ENCODE assay signal across 29 mouse cellular contexts in the genomic region with DNA sequence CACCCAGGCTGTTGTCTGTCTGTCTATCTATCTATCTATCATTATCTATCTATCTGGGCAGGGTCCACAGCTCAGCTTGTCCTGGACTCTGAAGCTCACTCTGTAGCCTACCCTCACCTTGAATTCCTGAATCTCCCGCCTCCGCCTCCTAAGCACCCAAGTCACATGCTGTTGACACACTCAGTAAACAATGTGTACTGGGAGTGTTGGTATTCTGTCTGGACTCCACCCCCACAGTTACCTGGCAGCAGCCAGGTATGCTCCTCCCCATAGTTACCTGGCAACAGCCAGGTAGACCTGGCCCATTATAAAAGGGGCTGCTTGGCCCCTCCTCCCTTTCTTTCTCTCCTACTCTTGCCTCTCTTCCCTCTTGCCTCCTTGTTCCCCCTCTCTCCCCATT. TPM values are rescaled to one million over a fixed set of nuclear protein-coding genes. Genes with fewer than 3 reads are reported as not detected.
DNase-seq lines count a peak whose midpoint lies in the region; ATAC-seq and TF ChIP-seq lines count a peak whose summit lies in the region.
"Had no signal": no experiment of that assay in that cellular context is flagged by ENCODE, and none has a peak within 500 bp of the region (broad histone marks: within the 10 kb centered on the region; RNA-seq: fewer than 3 reads in every experiment).

No protein-coding gene starts in this region.

- peak; percentile 36 for DNase-seq in kidney, adult 2 months
- DNase-seq in lung, postnatal 25 days (ENCODE audit: low spot score) = peak; percentile 62
- DNase-seq in lung, adult 2 months = no peak
- peak; percentile 65 for DNase-seq in lung, postnatal 36 days
- DNase-seq in hindbrain, embryonic 10.5 days (ENCODE audit: low spot score) = no peak
- no peak for DNase-seq in adrenal gland, adult 2 months
- DNase-seq: adrenal gland, postnatal 25 days; gastrocnemius, postnatal 14 days; heart, adult 11 months; left cerebral cortex, postnatal 4 days; retina, postnatal 1 day; right cerebral cortex, postnatal 25 days; spleen, adult 18-20 months; thymus, postnatal 14 days had no signal

- H3K27me3 ChIP-seq in kidney, adult 2 months (replicated peaks; ENCODE audit: control insufficient read depth, insufficient read depth, low read length) = no peaks in the 10 kb centered on the region
- peaks cover 8% of the 10 kb centered on the region for H3K27me3 ChIP-seq in kidney, embryonic 14.5 days (ENCODE audit: control insufficient read depth, insufficient read depth, low read length)
- peaks cover 51% of the 10 kb centered on the region for H3K27me3 ChIP-seq in hindbrain, embryonic 10.5 days (ENCODE audit: insufficient read depth, poor library complexity, severe bottlenecking)
- H3K27me3 ChIP-seq: limb, embryonic 15.5 days had no signal

- no peak for TF ChIP-seq CTCF in kidney, adult 2 months (conservative IDR thresholded peaks at IDR 0.05; ENCODE audit: insufficient read depth, insufficient read length, low read depth, low read length)
- no peak for TF ChIP-seq CTCF in lung, adult 2 months (IDR thresholded peaks at IDR 0.05; ENCODE audit: insufficient read depth, low read length)

- H3K4me1 ChIP-seq in kidney, adult 2 months (ENCODE audit: control insufficient read depth, insufficient read depth, low read length) = no peaks in the 10 kb centered on the region; the same call in 1 of the 2 replicates
- H3K4me1 ChIP-seq in kidney, embryonic 14.5 days (ENCODE audit: control insufficient read depth, insufficient read depth, low read length) = peaks cover 38% of the 10 kb centered on the region
- no peaks in the 10 kb centered on the region for H3K4me1 ChIP-seq in lung, adult 2 months (ENCODE audit: control insufficient read depth, insufficient read depth, low read length)
- H3K4me1 ChIP-seq in hindbrain, embryonic 10.5 days (replicated peaks) = peaks cover 48% of the 10 kb centered on the region

- no peak overlapping the region for H3K4me2 ChIP-seq in kidney, embryonic 14.5 days (replicated peaks; ENCODE audit: low read depth, low read length)

- H3K9ac ChIP-seq in kidney, embryonic 14.5 days (ENCODE audit: low read depth, low read length) = no peak overlapping the region
- H3K9ac ChIP-seq: limb, embryonic 15.5 days; liver, embryonic 15.5 days; midbrain, embryonic 15.5 days had no signal

- H3K4me3 ChIP-seq in kidney, adult 2 months (ENCODE audit: insufficient read depth, low read depth, low read length) = no peak overlapping the region
- H3K4me3 ChIP-seq in kidney, embryonic 14.5 days (ENCODE audit: low read length) = no peak overlapping the region
- H3K4me3 ChIP-seq in lung, adult 2 months (replicated peaks; ENCODE audit: extremely low read depth, low read depth, low read length) = no peak overlapping the region
- no peak overlapping the region for H3K4me3 ChIP-seq in hindbrain, embryonic 10.5 days
- H3K4me3 ChIP-seq: myocyte had no signal

- no peak for ATAC-seq in kidney, embryonic 14.5 days (ENCODE audit: low FRiP score, low TSS enrichment)
- ATAC-seq: hindbrain, embryonic 16.5 days; midbrain, embryonic 15.5 days had no signal

- no peak overlapping the region for H3K27ac ChIP-seq in kidney, adult 2 months (ENCODE audit: insufficient read depth, low read depth, low read length)
- no peak overlapping the region for H3K27ac ChIP-seq in kidney, embryonic 14.5 days (ENCODE audit: low read depth, low read length)
- no peak overlapping the region for H3K27ac ChIP-seq in hindbrain, embryonic 10.5 days
- H3K27ac ChIP-seq: limb, embryonic 15.5 days; liver, embryonic 15.5 days; macrophage; midbrain, embryonic 15.5 days; neural tube, embryonic 13.5 days had no signal

- 49% methylated on average over 2 of the region's 2 CpGs for WGBS in kidney, adult 2 months
- WGBS in kidney, embryonic 14.5 days = 94% methylated on average over 2 of the region's 2 CpGs
- WGBS in lung, adult 2 months = 67% methylated on average over 2 of the region's 2 CpGs
- 86% methylated on average over 2 of the region's 2 CpGs for WGBS in hindbrain, embryonic 10.5 days

- no peaks in the 10 kb centered on the region for H3K9me3 ChIP-seq in kidney, embryonic 14.5 days (ENCODE audit: control insufficient read depth, low read length)
- no peaks in the 10 kb centered on the region for H3K9me3 ChIP-seq in hindbrain, embryonic 10.5 days
- H3K9me3 ChIP-seq: forebrain, embryonic 10.5 days; limb, embryonic 15.5 days; liver, embryonic 15.5 days; midbrain, embryonic 15.5 days; neural tube, embryonic 13.5 days had no signal

- H3K36me3 ChIP-seq in kidney, adult 2 months (ENCODE audit: control insufficient read depth, insufficient read depth, low read length) = no peaks in the 10 kb centered on the region
- no peaks in the 10 kb centered on the region for H3K36me3 ChIP-seq in kidney, embryonic 14.5 days (ENCODE audit: control insufficient read depth, insufficient read depth, low read length)
- H3K36me3 ChIP-seq in hindbrain, embryonic 10.5 days = no peaks in the 10 kb centered on the region
- H3K36me3 ChIP-seq: forebrain, embryonic 10.5 days; limb, embryonic 15.5 days; liver, embryonic 15.5 days; midbrain, embryonic 15.5 days; neural tube, embryonic 13.5 days had no signal

- no peak for TF ChIP-seq POLR2A in kidney, adult 2 months (IDR thresholded peaks at IDR 0.05; ENCODE audit: low read depth, low read length)
- TF ChIP-seq POLR2A in lung, adult 2 months (IDR thresholded peaks at IDR 0.05; ENCODE audit: borderline replicate concordance, extremely low read depth, low read depth, low read length) = no peak

RNA-seq across cellular contexts. Expression of gene Ppp1r14a, which starts 1.0 kb away (rescaled TPM):
- polyA plus RNA-seq in kidney, adult 2 months (2012; rRNA removed) = 12.3 and 16.1 TPM in 2 replicates
- polyA plus RNA-seq in kidney, embryonic 14.5 days (2014; fragmentation: Nextera tagmentation; extraction: Ambion mirVana) = 19.3 and 27.7 TPM in 2 replicates
- 242 and 329 TPM in 2 replicates for polyA plus RNA-seq in lung, adult 2 months (2012; rRNA removed)
- polyA plus RNA-seq in hindbrain, embryonic 10.5 days (2016; fragmentation: Nextera tagmentation; extraction: Ambion mirVana) = 35.5 and 55.7 TPM in 2 replicates
- 1 to 10 TPM; 5.5 to 9.8 TPM for total RNA-seq in adrenal gland, adult 2 months (2021)
- polyA plus RNA-seq in adrenal gland, adult 2 months (2012; rRNA removed) = 9.2 and 12.1 TPM in 2 replicates
- total RNA-seq: CH12.LX; common myeloid progenitor, adult 5-6 weeks; hematopoietic stem cell, adult 5-6 weeks had no signal
- polyA plus RNA-seq: macrophage had no signal

RNA-seq across cellular contexts. Expression of gene Spint2, which starts 6.4 kb away (rescaled TPM):
- polyA plus RNA-seq in kidney, adult 2 months (2012; rRNA removed) = 421 and 474 TPM in 2 replicates
- 198 and 239 TPM in 2 replicates for polyA plus RNA-seq in kidney, embryonic 14.5 days (2014; fragmentation: Nextera tagmentation; extraction: Ambion mirVana)
- polyA plus RNA-seq in lung, adult 2 months (2012; rRNA removed) = 317 and 391 TPM in 2 replicates
- polyA plus RNA-seq in hindbrain, embryonic 10.5 days (2016; fragmentation: Nextera tagmentation; extraction: Ambion mirVana) = 43.7 and 65.7 TPM in 2 replicates
- total RNA-seq in adrenal gland, adult 2 months (2021) = 10 to 100 TPM; 44.3 to 53.9 TPM
- 61.1 and 90.2 TPM in 2 replicates for polyA plus RNA-seq in adrenal gland, adult 2 months (2012; rRNA removed)

RNA-seq across cellular contexts. Expression of gene Dpf1, which starts 15.7 kb away (rescaled TPM):
- polyA plus RNA-seq in kidney, adult 2 months (2012; rRNA removed) = 0.07 and 0.11 TPM in 2 replicates
- polyA plus RNA-seq in kidney, embryonic 14.5 days (2014; fragmentation: Nextera tagmentation; extraction: Ambion mirVana) = 4.5 and 5.5 TPM in 2 replicates
- polyA plus RNA-seq in lung, adult 2 months (2012; rRNA removed) = 1.7 and 4.0 TPM in 2 replicates
- 28.3 and 60.6 TPM in 2 replicates for polyA plus RNA-seq in hindbrain, embryonic 10.5 days (2016; fragmentation: Nextera tagmentation; extraction: Ambion mirVana)
- total RNA-seq in adrenal gland, adult 2 months (2021) = 1 to 10 TPM; 1.5 to 3.3 TPM
- polyA plus RNA-seq in adrenal gland, adult 2 months (2012; rRNA removed) = 2.9 and 3.1 TPM in 2 replicates

RNA-seq across cellular contexts. Expression of gene 2200002D01Rik, which starts 39.8 kb away (rescaled TPM):
- polyA plus RNA-seq in kidney, adult 2 months (2012; rRNA removed) = 4.6 and 7.2 TPM in 2 replicates
- polyA plus RNA-seq in kidney, embryonic 14.5 days (2014; fragmentation: Nextera tagmentation; extraction: Ambion mirVana) = 5.2 and 8.3 TPM in 2 replicates
- polyA plus RNA-seq in lung, adult 2 months (2012; rRNA removed) = 7.9 and 12.6 TPM in 2 replicates
- 6.9 and 7.4 TPM in 2 replicates for polyA plus RNA-seq in hindbrain, embryonic 10.5 days (2016; fragmentation: Nextera tagmentation; extraction: Ambion mirVana)
- 1 to 10 TPM; 2.3 to 4.2 TPM for total RNA-seq in adrenal gland, adult 2 months (2021)
- polyA plus RNA-seq in adrenal gland, adult 2 months (2012; rRNA removed) = 2.5 TPM in 2 replicates
- total RNA-seq: layer of hippocampus, adult 18-20 months; layer of hippocampus, postnatal 14 days; left cerebral cortex, adult 8-10 months had no signal
- polyA plus RNA-seq: macrophage had no signal

RNA-seq across cellular contexts. Expression of gene Yif1b, which starts 50.0 kb away (rescaled TPM):
- polyA plus RNA-seq in kidney, adult 2 months (2012; rRNA removed) = 179 and 207 TPM in 2 replicates
- polyA plus RNA-seq in kidney, embryonic 14.5 days (2014; fragmentation: Nextera tagmentation; extraction: Ambion mirVana) = 120 and 132 TPM in 2 replicates
- 182 and 190 TPM in 2 replicates for polyA plus RNA-seq in lung, adult 2 months (2012; rRNA removed)
- polyA plus RNA-seq in hindbrain, embryonic 10.5 days (2016; fragmentation: Nextera tagmentation; extraction: Ambion mirVana) = 110 and 115 TPM in 2 replicates
- total RNA-seq in adrenal gland, adult 2 months (2021) = 10 to 100 TPM; 55.2 to 64.5 TPM
- 162 and 191 TPM in 2 replicates for polyA plus RNA-seq in adrenal gland, adult 2 months (2012; rRNA removed)

Comparison
In these comparisons a context has a peak if more than half of its experiments do, and no peak if none do; other contexts are left out.
1. DNase-seq: peak in kidney, adult 2 months (single experiment), lung, postnatal 25 days (single experiment) and lung, postnatal 36 days (single experiment); none in lung, adult 2 months (single experiment), hindbrain, embryonic 10.5 days (single experiment) and adrenal gland, adult 2 months (single experiment).